Mouse (Mus musculus) forebrain, embryonic 14.5 days (tissue): ENCODE results near the gene Tmprss11g. TPM values are rescaled to one million over a fixed set of nuclear protein-coding genes. Genes with fewer than 3 reads are reported as not detected.

Source experiments
- ATAC-seq: fragments of 200-750 bp; cut with Nextera tagmentation; 2 replicates; pipeline ENCODE4 v1.8.0; 2017; ENCODE audit warnings: mild to moderate bottlenecking, moderate library complexity
- DNase-seq: peaks from one replicate; pipeline ENCODE4 v3.0.0-alpha.2; 2015; ENCODE audit warnings: low spot score
- H3K27ac ChIP-seq: fragments of 300-500 bp; sonication (generic); 2 replicates; pipeline ENCODE4 v1.5.1; 2014; ENCODE audit warnings: low read depth, mild to moderate bottlenecking, control low read depth, low read length, moderate library complexity
- H3K27me3 ChIP-seq: fragments of 300-500 bp; sonication (generic); replicated peaks from 2 replicates; pipeline ENCODE4 v1.6.1; 2014; ENCODE audit warnings: low read length, control low read depth, mixed read lengths; ENCODE audit not compliant: control insufficient read depth, insufficient read depth
- H3K36me3 ChIP-seq: fragments of 300-500 bp; sonication (generic); 2 replicates; pipeline ENCODE4 v1.6.1; 2014; ENCODE audit warnings: low read length, control low read depth; ENCODE audit not compliant: control insufficient read depth, insufficient read depth
- H3K4me1 ChIP-seq: fragments of 300-500 bp; sonication (generic); 2 replicates; pipeline ENCODE4 v1.6.1; 2014; ENCODE audit warnings: antibody characterized with exemption, low read length, control low read depth; ENCODE audit not compliant: control insufficient read depth, insufficient read depth
- H3K4me2 ChIP-seq: fragments of 300-500 bp; sonication (generic); 2 replicates; pipeline ENCODE4 v1.6.1; 2014; ENCODE audit warnings: mild to moderate bottlenecking, control low read depth, low read length
- H3K4me3 ChIP-seq: fragments of 300-500 bp; sonication (generic); 2 replicates; pipeline ENCODE4 v1.5.1; 2014; ENCODE audit warnings: low read depth, low read length, control low read depth
- H3K9ac ChIP-seq: fragments of 300-500 bp; sonication (generic); 2 replicates; pipeline ENCODE4 v1.6.1; 2014; ENCODE audit warnings: mild to moderate bottlenecking, low read length, control low read depth, moderate library complexity
- H3K9me3 ChIP-seq: fragments of 300-500 bp; sonication (generic); replicated peaks from 2 replicates; pipeline ENCODE4 v1.6.1; 2016; ENCODE audit warnings: low read length, control low read depth, mixed read lengths; ENCODE audit not compliant: control insufficient read depth
- WGBS: fragments of 180-500 bp; shearing (Covaris S2); extraction: QIAGEN DNeasy Blood & Tissue Kit; methylation state at CpG from one replicate; pipeline ENCODE4 v1.1.7; 2014; 5-methylcytosine and 5-hydroxymethylcytosine counted together
- polyA plus RNA-seq: library from polyadenylated mRNA; unstranded; fragments of >200 nt; fragmentation: Nextera tagmentation; extraction: Ambion mirVana; gene quantifications from 2 replicates; pipeline ENCODE4 v1.2.1, GENCODE M21; 2014

Gene Tmprss11g
- polyA plus RNA-seq, 1 experiment from 2014 or later, result not detected

DNA sequence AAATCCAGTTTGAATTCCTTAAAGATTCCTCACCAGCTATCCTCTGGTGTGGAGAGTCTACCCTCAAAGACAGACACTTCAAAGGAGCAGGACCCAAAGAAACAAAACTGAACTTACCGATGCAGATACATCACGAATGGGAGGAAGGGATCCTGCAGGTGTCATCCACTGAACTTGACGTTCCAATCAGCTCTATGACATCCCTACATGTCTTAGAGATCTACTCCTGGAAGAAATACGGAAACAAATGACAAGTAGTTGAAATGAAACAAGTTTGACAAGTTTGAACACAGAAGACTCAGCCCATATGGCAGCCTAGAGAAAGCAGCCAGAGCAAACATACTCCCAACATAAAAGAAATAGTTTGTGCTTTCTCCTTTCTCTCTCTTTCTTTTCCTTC, 49.5 kb downstream of the Tmprss11g start, which contains the start of gene Tmprss11a:
Tmprss11a (minus strand) TSS at position 101 of the 400 bp plus-strand sequence.
- WGBS, result 70% methylated on average over 4 of the region's 4 CpGs
- no peak within 1 kb of the TSS for H3K9ac ChIP-seq
- ATAC-seq, result no peak
- no peaks in the 10 kb centered on the region for H3K27me3 ChIP-seq
- H3K36me3 ChIP-seq, result no peaks in the 10 kb centered on the region
- H3K9me3 ChIP-seq, result no peaks in the 10 kb centered on the region
- DNase-seq, result no peak
- H3K4me1 ChIP-seq, result no peaks in the 10 kb centered on the region
- H3K4me3 ChIP-seq, result no peak within 1 kb of the TSS
- H3K27ac ChIP-seq, result no peak within 1 kb of the TSS
- no peak within 1 kb of the TSS for H3K4me2 ChIP-seq

DNA sequence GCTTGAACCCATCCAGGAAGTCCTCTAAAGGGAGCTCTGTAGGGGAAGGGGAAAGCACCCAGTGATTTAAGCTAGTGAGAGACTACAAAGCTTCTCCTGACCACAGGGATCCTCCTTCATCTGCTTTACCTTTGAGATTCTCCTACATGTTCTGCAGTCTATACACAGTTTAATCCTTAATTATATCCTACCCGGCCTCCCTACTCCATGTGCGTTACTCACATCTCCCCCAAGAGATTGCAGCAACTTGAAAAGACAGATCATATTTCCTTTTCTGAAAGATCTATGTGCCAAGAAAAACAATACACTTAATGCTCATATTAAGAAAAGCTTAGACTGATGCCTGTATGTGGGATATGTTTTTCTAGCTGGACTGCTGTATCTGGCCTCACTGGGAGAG, 79.1 kb downstream of the Tmprss11g start:
- H3K27me3 ChIP-seq, result no peaks in the 10 kb centered on the region
- no peak overlapping the region for H3K9ac ChIP-seq
- H3K36me3 ChIP-seq, result no peaks in the 10 kb centered on the region
- DNase-seq (no peak), ATAC-seq (no peak)
- WGBS, result 67% methylated on average over 2 of the region's 2 CpGs
- H3K4me1 ChIP-seq, result no peaks in the 10 kb centered on the region
- no peak overlapping the region for H3K4me3 ChIP-seq
- H3K4me2 ChIP-seq, result no peak overlapping the region
- H3K27ac ChIP-seq, result no peak overlapping the region
- no peaks in the 10 kb centered on the region for H3K9me3 ChIP-seq

DNA sequence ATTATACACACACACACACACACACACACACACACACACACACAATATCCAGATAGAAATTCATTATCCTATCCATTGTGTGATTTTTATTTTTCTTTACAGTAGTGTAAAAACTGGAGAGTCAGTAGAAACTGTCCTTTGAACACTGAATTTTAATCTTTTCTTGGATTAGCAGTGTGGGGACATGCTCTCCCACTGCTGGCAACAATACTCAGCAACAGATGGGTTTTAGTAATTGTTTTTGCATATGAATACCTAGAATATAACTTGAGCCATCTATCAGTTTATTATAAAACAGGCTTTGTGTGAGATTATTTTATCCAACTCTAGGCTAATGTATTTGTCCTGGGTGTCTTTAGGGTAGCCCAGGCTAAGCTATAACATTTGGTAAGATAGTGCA, 79.9 kb downstream of the Tmprss11g start:
- no peak for DNase-seq
- no peak overlapping the region for H3K4me3 ChIP-seq
- no peak for ATAC-seq
- H3K9ac ChIP-seq, result no peak overlapping the region
- H3K4me1 ChIP-seq, result no peaks in the 10 kb centered on the region
- H3K27ac ChIP-seq, result no peak overlapping the region
- no peaks in the 10 kb centered on the region for H3K36me3 ChIP-seq
- no peaks in the 10 kb centered on the region for H3K27me3 ChIP-seq
- no peaks in the 10 kb centered on the region for H3K9me3 ChIP-seq
- H3K4me2 ChIP-seq, result no peak overlapping the region

Other genes starting within 250 kb of the Tmprss11g start
- gene Tmprss11c, start 229.3 kb downstream of the Tmprss11g start, polyA plus RNA-seq, result not detected in 2 replicates
- gene Tmprss11d, start 145.2 kb downstream of the Tmprss11g start, polyA plus RNA-seq, result not detected in 2 replicates
- gene Tmprss11a, start 49.6 kb downstream of the Tmprss11g start, polyA plus RNA-seq, result 0.06 TPM in 1 of 2 replicates, not detected in the other
- gene Tmprss11f, start 113.8 kb upstream of the Tmprss11g start, polyA plus RNA-seq, result not detected in 2 replicates
- gene Tmprss11b, start 157.8 kb upstream of the Tmprss11g start, polyA plus RNA-seq, result not detected in 2 replicates
- not detected in 2 replicates for gene Tmprss11e, start 227.2 kb upstream of the Tmprss11g start, polyA plus RNA-seq